Mouse (Mus musculus) myocyte (in vitro differentiated cells): ENCODE measurements around the gene Kalrn.

Experiments used
- POLR2A ChIP-seq: IDR thresholded peaks from one replicate; pipeline ENCODE4 v1.6.1; 2011; ENCODE audit warnings: low read depth, mild to moderate bottlenecking, control low read depth, moderate library complexity; ENCODE audit not compliant: insufficient read length
- TCF12 ChIP-seq: IDR thresholded peaks from one replicate; pipeline ENCODE4 v1.6.1; 2011; ENCODE audit warnings: mild to moderate bottlenecking, control low read depth; ENCODE audit not compliant: poor library complexity, insufficient read depth, severe bottlenecking
- TCF3 ChIP-seq: IDR thresholded peaks from one replicate; pipeline ENCODE4 v1.6.1; 2011; ENCODE audit warnings: low read depth, control low read depth; ENCODE audit not compliant: insufficient read length

- TF ChIP-seq TCF3 (no peak), TCF12 (no peak), POLR2A (no peak)
These were observed 503.9 kb downstream of the Kalrn start for GRCm38 (mm10) chr16:34069481-34069880.
